Mouse (Mus musculus) forebrain, embryonic 14.5 days (tissue): ENCODE results near the gene Fbxo5. TPM values are rescaled to one million over a fixed set of nuclear protein-coding genes. Genes with fewer than 3 reads are reported as not detected.
A peak's percentile ranks its signal among the peaks of the same experiment; 100 is the strongest.

Experiments used
- ATAC-seq: fragments of 200-750 bp; cut with Nextera tagmentation; 2 replicates; pipeline ENCODE4 v1.8.0; 2017; ENCODE audit warnings: mild to moderate bottlenecking, moderate library complexity
- DNase-seq: peaks from one replicate; pipeline ENCODE4 v3.0.0-alpha.2; 2015; ENCODE audit warnings: low spot score
- H3K27ac ChIP-seq: fragments of 300-500 bp; sonication (generic); 2 replicates; pipeline ENCODE4 v1.5.1; 2014; ENCODE audit warnings: low read depth, mild to moderate bottlenecking, control low read depth, low read length, moderate library complexity
- H3K27me3 ChIP-seq: fragments of 300-500 bp; sonication (generic); replicated peaks from 2 replicates; pipeline ENCODE4 v1.6.1; 2014; ENCODE audit warnings: low read length, control low read depth, mixed read lengths; ENCODE audit not compliant: control insufficient read depth, insufficient read depth
- H3K36me3 ChIP-seq: fragments of 300-500 bp; sonication (generic); 2 replicates; pipeline ENCODE4 v1.6.1; 2014; ENCODE audit warnings: low read length, control low read depth; ENCODE audit not compliant: control insufficient read depth, insufficient read depth
- H3K4me1 ChIP-seq: fragments of 300-500 bp; sonication (generic); 2 replicates; pipeline ENCODE4 v1.6.1; 2014; ENCODE audit warnings: antibody characterized with exemption, low read length, control low read depth; ENCODE audit not compliant: control insufficient read depth, insufficient read depth
- H3K4me2 ChIP-seq: fragments of 300-500 bp; sonication (generic); 2 replicates; pipeline ENCODE4 v1.6.1; 2014; ENCODE audit warnings: mild to moderate bottlenecking, control low read depth, low read length
- H3K4me3 ChIP-seq: fragments of 300-500 bp; sonication (generic); 2 replicates; pipeline ENCODE4 v1.5.1; 2014; ENCODE audit warnings: low read depth, low read length, control low read depth
- H3K9ac ChIP-seq: fragments of 300-500 bp; sonication (generic); 2 replicates; pipeline ENCODE4 v1.6.1; 2014; ENCODE audit warnings: mild to moderate bottlenecking, low read length, control low read depth, moderate library complexity
- H3K9me3 ChIP-seq: fragments of 300-500 bp; sonication (generic); replicated peaks from 2 replicates; pipeline ENCODE4 v1.6.1; 2016; ENCODE audit warnings: low read length, control low read depth, mixed read lengths; ENCODE audit not compliant: control insufficient read depth
- WGBS: fragments of 180-500 bp; shearing (Covaris S2); extraction: QIAGEN DNeasy Blood & Tissue Kit; methylation state at CpG from one replicate; pipeline ENCODE4 v1.1.7; 2014; 5-methylcytosine and 5-hydroxymethylcytosine counted together
- polyA plus RNA-seq: library from polyadenylated mRNA; unstranded; fragments of >200 nt; fragmentation: Nextera tagmentation; extraction: Ambion mirVana; gene quantifications from 2 replicates; pipeline ENCODE4 v1.2.1, GENCODE M21; 2014

The Fbxo5 gene
- polyA plus RNA-seq, 1 experiment from 2014 or later, result 43.7 TPM

GRCm38 (mm10) chr10:5818772-5819171 lies 13.4 kb upstream of the Fbxo5 start:
- WGBS, result 86% methylated on average over 3 of the region's 3 CpGs

GRCm38 (mm10) chr10:5815968-5816367 lies 10.6 kb upstream of the Fbxo5 start:
- no peak overlapping the region for H3K4me3 ChIP-seq
- ATAC-seq, result no peak
- no peaks in the 10 kb centered on the region for H3K27me3 ChIP-seq
- H3K36me3 ChIP-seq, result peaks cover 77% of the 10 kb centered on the region
- WGBS, result 96% methylated on average over 2 of the region's 2 CpGs
- no peaks in the 10 kb centered on the region for H3K4me1 ChIP-seq
- H3K27ac ChIP-seq, result no peak overlapping the region
- no peaks in the 10 kb centered on the region for H3K9me3 ChIP-seq
- no peak for DNase-seq
- no peak overlapping the region for H3K4me2 ChIP-seq
- no peak overlapping the region for H3K9ac ChIP-seq

More at GRCm38 (mm10) chr10:5818772-5819171, 13.4 kb upstream of the Fbxo5 start:
- H3K4me2 ChIP-seq, result no peak overlapping the region
- no peak overlapping the region for H3K4me3 ChIP-seq
- ATAC-seq (no peak), DNase-seq (no peak)
- no peaks in the 10 kb centered on the region for H3K27me3 ChIP-seq
- no peak overlapping the region for H3K27ac ChIP-seq
- no peaks in the 10 kb centered on the region for H3K9me3 ChIP-seq
- H3K9ac ChIP-seq, result no peak overlapping the region
- peaks cover 9% of the 10 kb centered on the region for H3K4me1 ChIP-seq
- H3K36me3 ChIP-seq, result peaks cover 53% of the 10 kb centered on the region

- WGBS, result 92% methylated on average over 11 of the region's 11 CpGs
- ATAC-seq, result no peak
- no peaks in the 10 kb centered on the region for H3K9me3 ChIP-seq
Observed at GRCm38 (mm10) chr10:5813724-5814123, 8.3 kb upstream of the Fbxo5 start.

GRCm38 (mm10) chr10:5807683-5808082 lies 2.3 kb upstream of the Fbxo5 start:
- no peak for ATAC-seq
- no peaks in the 10 kb centered on the region for H3K27me3 ChIP-seq
- H3K27ac ChIP-seq, result no peak overlapping the region
- no peak overlapping the region for H3K4me3 ChIP-seq
- H3K9me3 ChIP-seq, result no peaks in the 10 kb centered on the region
- no peak overlapping the region for H3K4me2 ChIP-seq
- 85% methylated on average over 2 of the region's 2 CpGs for WGBS
- H3K4me1 ChIP-seq, result peaks cover 11% of the 10 kb centered on the region; the same call in 1 of the 2 replicates
- H3K9ac ChIP-seq, result no peak overlapping the region
- no peak for DNase-seq
- peaks cover 13% of the 10 kb centered on the region for H3K36me3 ChIP-seq

More at GRCm38 (mm10) chr10:5813724-5814123, 8.3 kb upstream of the Fbxo5 start:
- Histone ChIP-seq H3K9ac (no peak overlapping the region), H3K4me2 (no peak overlapping the region), H3K27ac (no peak overlapping the region), H3K4me1 (no peaks in the 10 kb centered on the region), H3K27me3 (no peaks in the 10 kb centered on the region), H3K36me3 (peaks cover 61% of the 10 kb centered on the region), H3K4me3 (no peak overlapping the region)
- no peak for DNase-seq

- H3K27ac ChIP-seq, result no peak overlapping the region
- H3K36me3 ChIP-seq, result peaks cover 10% of the 10 kb centered on the region
- no peaks in the 10 kb centered on the region for H3K9me3 ChIP-seq
- no peak overlapping the region for H3K4me2 ChIP-seq
- DNase-seq (no peak), ATAC-seq (no peak)
- H3K4me1 ChIP-seq, result peaks cover 11% of the 10 kb centered on the region; the same call in 1 of the 2 replicates
- no peak overlapping the region for H3K4me3 ChIP-seq
- 76% methylated on average over 4 of the region's 4 CpGs for WGBS
- no peaks in the 10 kb centered on the region for H3K27me3 ChIP-seq
- no peak overlapping the region for H3K9ac ChIP-seq
Observed at GRCm38 (mm10) chr10:5806996-5807395, 1.6 kb upstream of the Fbxo5 start.

- Histone ChIP-seq H3K9ac (peak overlapping the region; percentile 64), H3K4me3 (peak overlapping the region; percentile 67), H3K9me3 (no peaks in the 10 kb centered on the region), H3K27me3 (no peaks in the 10 kb centered on the region), H3K27ac (0 out of 2 replicates have a peak overlapping the region, but pooled peaks have one; percentile 88), H3K4me2 (peak overlapping the region; percentile 61), H3K4me1 (peaks cover 11% of the 10 kb centered on the region; the same call in 1 of the 2 replicates), H3K36me3 (peaks cover 10% of the 10 kb centered on the region)
- 18% methylated on average over 8 of the region's 8 CpGs for WGBS
- DNase-seq (peak; percentile 18), ATAC-seq (no peak)
Observed at GRCm38 (mm10) chr10:5806416-5806815, 1.0 kb upstream of the Fbxo5 start.

- peak overlapping the region; percentile 67 for H3K4me3 ChIP-seq
- WGBS, result under 1% methylated on average over 43 of the region's 43 CpGs
- no peaks in the 10 kb centered on the region for H3K27me3 ChIP-seq
- H3K9me3 ChIP-seq, result no peaks in the 10 kb centered on the region
- H3K9ac ChIP-seq, result peak overlapping the region; percentile 64
- peak; percentile 94 for ATAC-seq
- peaks cover 11% of the 10 kb centered on the region; the same call in 1 of the 2 replicates for H3K4me1 ChIP-seq
- H3K4me2 ChIP-seq, result peak overlapping the region; percentile 61
- DNase-seq, result peak; percentile 98
- H3K36me3 ChIP-seq, result peaks cover 15% of the 10 kb centered on the region
- peak overlapping the region; percentile 88 for H3K27ac ChIP-seq
Observed at GRCm38 (mm10) chr10:5805731-5806307, 419 bp upstream of the Fbxo5 start.

- ATAC-seq, result peak; percentile 21
Observed at GRCm38 (mm10) chr10:5804691-5805156, 676 bp downstream of the Fbxo5 start.

GRCm38 (mm10) chr10:5803739-5804138 lies 1.7 kb downstream of the Fbxo5 start:
- Histone ChIP-seq H3K9ac (peak overlapping the region; percentile 46), H3K4me2 (peak overlapping the region; percentile 93), H3K27me3 (no peaks in the 10 kb centered on the region), H3K9me3 (no peaks in the 10 kb centered on the region), H3K36me3 (peaks cover 30% of the 10 kb centered on the region), H3K4me3 (peak overlapping the region; percentile 67), H3K27ac (no peak overlapping the region), H3K4me1 (peaks cover 11% of the 10 kb centered on the region; the same call in 1 of the 2 replicates)
- 6% methylated on average over 1 of the region's 1 CpGs for WGBS
- ATAC-seq, result no peak
- no peak for DNase-seq

More at GRCm38 (mm10) chr10:5804691-5805156, 676 bp downstream of the Fbxo5 start:
- Histone ChIP-seq H3K27ac (peak overlapping the region; percentile 65; the same call in 1 of the 2 replicates), H3K27me3 (no peaks in the 10 kb centered on the region), H3K9me3 (no peaks in the 10 kb centered on the region), H3K4me3 (peak overlapping the region; percentile 67), H3K36me3 (peaks cover 26% of the 10 kb centered on the region), H3K4me1 (peaks cover 11% of the 10 kb centered on the region; the same call in 1 of the 2 replicates), H3K4me2 (peak overlapping the region; percentile 93), H3K9ac (peak overlapping the region; percentile 72)
- WGBS, result under 1% methylated on average over 24 of the region's 24 CpGs
- DNase-seq, result peak; percentile 24
